Mouse (Mus musculus): ENCODE measurements around the gene Timmdc1. TPM values are rescaled to one million over a fixed set of nuclear protein-coding genes. Genes with fewer than 3 reads are reported as not detected.

Timmdc1 gene
- polyA plus RNA-seq, 1 experiment from 2014 or later = 27.9 TPM

DNA sequence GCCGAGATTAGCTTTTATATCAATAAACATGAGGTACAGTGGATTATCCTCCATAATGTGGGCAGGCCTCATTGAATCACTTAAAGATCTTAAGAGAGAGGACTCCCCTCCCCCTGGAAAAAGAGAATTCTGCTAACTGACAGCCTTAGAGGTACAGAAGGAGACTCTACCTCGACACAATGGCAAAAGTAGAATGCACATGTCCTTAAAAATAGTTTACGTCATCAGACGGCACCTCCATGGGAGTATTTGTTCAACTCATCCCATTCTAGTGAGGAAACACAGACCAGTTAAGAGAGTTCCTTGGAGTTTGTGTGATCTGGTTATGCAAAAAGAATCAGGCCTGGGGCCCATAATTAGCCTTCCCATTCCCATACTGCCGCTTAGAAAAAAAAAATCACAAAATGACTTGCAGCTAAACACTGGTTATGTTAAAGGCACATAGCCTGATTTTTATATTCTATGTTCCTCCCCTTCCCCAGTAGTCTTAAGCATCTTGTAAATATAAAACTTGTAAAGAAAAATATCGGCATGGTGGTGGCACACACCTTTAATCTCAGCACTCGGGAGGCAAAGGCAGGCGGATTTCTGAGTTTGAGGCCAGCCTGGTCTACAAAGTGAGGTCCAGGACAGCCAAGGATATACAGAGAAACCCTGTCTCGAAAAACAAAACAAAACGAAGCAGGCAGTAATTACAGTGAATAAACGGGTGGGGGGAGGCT, 67.8 kb downstream of the Timmdc1 start:
- no peak overlapping the region for H3K27ac ChIP-seq

DNA sequence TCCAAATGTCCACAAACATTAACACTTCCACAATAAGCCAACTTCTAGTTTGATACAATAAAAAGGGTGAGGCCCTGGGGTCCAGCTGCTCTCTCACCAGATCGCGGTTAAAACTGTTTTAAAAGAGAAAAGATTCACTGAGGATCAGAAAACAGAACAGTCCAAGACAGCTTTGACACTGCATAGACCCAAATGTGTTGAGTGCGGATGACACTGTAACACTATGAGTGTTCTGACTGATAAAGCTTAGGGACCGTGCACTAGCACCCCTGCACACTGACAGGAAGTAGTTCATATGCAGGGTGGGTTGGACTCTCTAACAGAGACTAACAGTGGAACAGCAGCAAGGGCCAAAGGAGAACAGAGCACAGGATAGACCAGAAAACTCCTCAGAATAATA, 68.5 kb downstream of the Timmdc1 start:
- Histone ChIP-seq H3K9ac (ENCODE audit: low read depth, low read length) (no peak overlapping the region), H3K27ac (no peak overlapping the region), H3K4me2 (ENCODE audit: low read length) (no peak overlapping the region), H3K4me3 (replicated peaks; ENCODE audit: low read depth, low read length) (no peak overlapping the region), H3K4me1 (replicated peaks; ENCODE audit: insufficient read depth, low read length) (0 out of 2 replicates have a peak, but pooled peaks cover 4% of the 10 kb centered on the region), H3K9me3 (replicated peaks; ENCODE audit: low read length) (no peaks in the 10 kb centered on the region), H3K36me3 (ENCODE audit: insufficient read depth, low read length) (no peaks in the 10 kb centered on the region), H3K27me3 (ENCODE audit: insufficient read depth, low read length) (no peaks in the 10 kb centered on the region)
- no peak for TF ChIP-seq CTCF (IDR thresholded peaks at IDR 0.05; ENCODE audit: low read depth)
- ATAC-seq (replicated peaks; ENCODE audit: low FRiP score, low read depth) (no peak), DNase-seq (ENCODE audit: low spot score) (no peak)
- 92% methylated on average over 4 of the region's 4 CpGs for WGBS

More for the DNA sequence above, 67.8 kb downstream of the Timmdc1 start:
- ATAC-seq (replicated peaks; ENCODE audit: low FRiP score, low read depth) = no peak
- 71% methylated on average over 11 of the region's 11 CpGs for WGBS
- no peak overlapping the region for H3K4me2 ChIP-seq (ENCODE audit: low read length)
- no peaks in the 10 kb centered on the region for H3K9me3 ChIP-seq (replicated peaks; ENCODE audit: low read length)
- H3K27me3 ChIP-seq (ENCODE audit: insufficient read depth, low read length) = no peaks in the 10 kb centered on the region
- H3K9ac ChIP-seq (ENCODE audit: low read depth, low read length) = no peak overlapping the region
- DNase-seq (ENCODE audit: low spot score) = no peak
- 0 out of 2 replicates have a peak, but pooled peaks cover 4% of the 10 kb centered on the region for H3K4me1 ChIP-seq (replicated peaks; ENCODE audit: insufficient read depth, low read length)
- H3K4me3 ChIP-seq (replicated peaks; ENCODE audit: low read depth, low read length) = no peak overlapping the region
- no peak for TF ChIP-seq CTCF (IDR thresholded peaks at IDR 0.05; ENCODE audit: low read depth)
- H3K36me3 ChIP-seq (ENCODE audit: insufficient read depth, low read length) = no peaks in the 10 kb centered on the region

DNA sequence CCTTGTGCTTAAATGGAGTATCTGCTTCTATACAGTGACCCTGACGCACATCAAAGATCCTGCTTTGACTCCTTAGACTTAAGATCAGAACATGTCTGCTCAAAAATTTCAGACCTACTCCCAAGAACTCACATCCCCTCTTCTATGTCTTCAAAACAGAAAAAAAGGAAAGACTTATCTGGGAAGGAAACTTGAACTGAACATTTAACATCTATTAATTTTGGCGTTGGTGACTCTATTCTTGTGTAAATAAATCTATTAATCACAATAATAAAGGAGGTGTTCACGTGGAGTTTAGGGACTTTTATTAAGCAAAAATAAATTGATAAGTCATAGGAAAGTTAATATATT, 69.3 kb downstream of the Timmdc1 start:
- no peaks in the 10 kb centered on the region for H3K27me3 ChIP-seq (ENCODE audit: insufficient read depth, low read length)
- ATAC-seq (replicated peaks; ENCODE audit: low FRiP score, low read depth) = no peak
- 0 out of 2 replicates have a peak, but pooled peaks cover under 1% of the 10 kb centered on the region for H3K36me3 ChIP-seq (ENCODE audit: insufficient read depth, low read length)
- peak overlapping the region; percentile 89 for H3K9ac ChIP-seq (ENCODE audit: low read depth, low read length)
- no peak for DNase-seq (ENCODE audit: low spot score)
- peak overlapping the region; percentile 90 for H3K4me2 ChIP-seq (ENCODE audit: low read length)
- H3K4me1 ChIP-seq (replicated peaks; ENCODE audit: insufficient read depth, low read length) = 0 out of 2 replicates have a peak, but pooled peaks cover 4% of the 10 kb centered on the region
- H3K4me3 ChIP-seq (replicated peaks; ENCODE audit: low read depth, low read length) = peak overlapping the region; percentile 63
- TF ChIP-seq CTCF (IDR thresholded peaks at IDR 0.05; ENCODE audit: low read depth) = no peak
- WGBS = 20% methylated on average over 3 of the region's 3 CpGs
- no peaks in the 10 kb centered on the region for H3K9me3 ChIP-seq (replicated peaks; ENCODE audit: low read length)
- H3K27ac ChIP-seq = peak overlapping the region; percentile 97

DNA sequence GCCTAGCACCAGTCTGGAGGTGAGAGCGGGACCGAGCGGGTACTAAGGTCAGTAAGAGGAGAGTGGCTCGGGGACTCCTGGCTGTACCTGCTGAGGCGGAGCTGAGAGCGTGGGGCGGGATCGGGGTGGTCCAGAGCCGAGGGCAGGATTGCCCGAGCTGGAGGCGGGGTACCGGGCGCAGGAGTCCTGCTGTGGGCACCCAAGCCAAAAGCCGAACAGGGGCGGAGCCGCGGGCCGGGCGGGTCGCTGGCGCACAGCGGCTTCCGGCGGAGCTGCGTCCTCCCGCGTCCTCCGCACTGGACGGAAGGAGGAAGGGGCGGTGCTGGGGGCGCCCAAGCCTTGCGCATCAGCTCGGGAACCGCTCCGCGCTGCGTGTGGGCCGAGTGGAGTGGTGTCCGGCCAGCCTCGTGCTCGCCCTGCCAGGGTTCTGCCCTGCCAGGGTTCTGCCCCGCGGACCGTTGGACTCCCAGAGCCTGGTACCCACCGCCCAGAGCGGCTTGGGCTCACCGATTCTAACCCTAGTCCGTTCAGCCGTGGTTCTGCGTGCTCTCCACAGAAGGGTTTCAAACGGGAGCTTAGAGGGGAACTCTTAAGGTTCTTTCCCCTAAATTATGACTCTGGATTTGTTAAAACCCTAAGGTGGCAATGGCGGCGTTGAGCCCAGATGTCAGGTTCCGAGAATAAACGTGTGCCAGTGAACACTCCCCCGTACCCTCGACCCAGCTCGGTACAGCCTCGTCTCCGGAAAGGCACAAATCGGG, 69.8 kb downstream of the Timmdc1 start, which contains the start of gene Adprh:
Gene Adprh (minus strand): TSS at position 262 of the 761 bp plus-strand sequence.
- Histone ChIP-seq H3K36me3 (ENCODE audit: insufficient read depth, low read length) (0 out of 2 replicates have a peak, but pooled peaks cover 5% of the 10 kb centered on the region), H3K9ac (ENCODE audit: low read depth, low read length) (peak within 1 kb of the TSS; percentile 89), H3K9me3 (replicated peaks; ENCODE audit: low read length) (no peaks in the 10 kb centered on the region), H3K27me3 (ENCODE audit: insufficient read depth, low read length) (no peaks in the 10 kb centered on the region), H3K27ac (peak within 1 kb of the TSS; percentile 97), H3K4me3 (replicated peaks; ENCODE audit: low read depth, low read length) (peak within 1 kb of the TSS; percentile 63), H3K4me2 (ENCODE audit: low read length) (peak within 1 kb of the TSS; percentile 90), H3K4me1 (replicated peaks; ENCODE audit: insufficient read depth, low read length) (0 out of 2 replicates have a peak, but pooled peaks cover 4% of the 10 kb centered on the region)
- ATAC-seq (replicated peaks; ENCODE audit: low FRiP score, low read depth) (peak; percentile 97), DNase-seq (ENCODE audit: low spot score) (peak; percentile 95)
- TF ChIP-seq CTCF (IDR thresholded peaks at IDR 0.05; ENCODE audit: low read depth) = no peak; the same call in 1 of the 2 replicates
- under 1% methylated on average over 52 of the region's 61 CpGs for WGBS

DNA sequence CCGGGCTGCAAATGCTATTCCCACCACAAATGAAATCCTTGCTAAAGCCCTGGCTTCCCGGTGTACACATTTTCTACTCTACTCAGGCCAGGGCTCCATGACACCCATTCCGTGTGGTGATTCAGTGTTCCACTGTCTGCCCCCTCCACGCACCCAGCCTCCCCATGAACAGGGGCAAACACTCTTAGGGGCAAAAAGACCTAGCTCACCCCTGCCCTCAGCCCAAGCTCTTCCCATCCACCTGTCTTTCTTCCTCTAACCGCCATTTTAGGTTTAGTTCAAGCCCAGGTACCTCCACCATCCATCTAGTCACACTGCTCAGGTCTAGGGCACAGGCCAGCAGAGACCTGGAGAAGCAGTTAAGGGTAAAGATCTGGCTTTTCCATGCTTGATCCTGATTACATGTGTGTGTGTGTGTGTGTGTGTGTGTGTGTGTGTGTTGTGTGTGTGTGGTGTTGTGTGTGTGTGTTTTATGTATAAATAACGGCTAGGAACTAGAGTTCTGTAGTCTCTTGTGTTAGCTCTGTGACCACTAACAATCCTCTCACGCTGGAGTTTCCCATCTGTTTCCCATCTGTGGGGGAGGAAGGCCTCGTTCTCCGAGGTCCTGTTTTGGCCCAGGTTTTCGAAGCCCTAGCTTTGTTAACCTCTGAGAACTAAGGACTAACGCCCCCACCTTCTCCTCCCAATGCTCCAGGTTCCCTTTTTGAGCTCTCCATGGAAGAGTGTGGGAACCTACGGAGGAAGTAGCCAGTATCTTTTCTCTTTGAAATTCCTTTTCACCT, 70.8 kb downstream of the Timmdc1 start:
- peak overlapping the region; percentile 89 for H3K9ac ChIP-seq (ENCODE audit: low read depth, low read length)
- H3K9me3 ChIP-seq (replicated peaks; ENCODE audit: low read length) = no peaks in the 10 kb centered on the region
- H3K4me2 ChIP-seq (ENCODE audit: low read length) = peak overlapping the region; percentile 90
- no peaks in the 10 kb centered on the region for H3K27me3 ChIP-seq (ENCODE audit: insufficient read depth, low read length)
- 0 out of 2 replicates have a peak, but pooled peaks cover 4% of the 10 kb centered on the region for H3K4me1 ChIP-seq (replicated peaks; ENCODE audit: insufficient read depth, low read length)
- H3K27ac ChIP-seq = peak overlapping the region; percentile 97
- ATAC-seq (replicated peaks; ENCODE audit: low FRiP score, low read depth) (no peak), DNase-seq (ENCODE audit: low spot score) (peak; percentile 60)
- H3K36me3 ChIP-seq (ENCODE audit: insufficient read depth, low read length) = peaks cover 15% of the 10 kb centered on the region
- H3K4me3 ChIP-seq (replicated peaks; ENCODE audit: low read depth, low read length) = peak overlapping the region; percentile 63
- 40% methylated on average over 12 of the region's 12 CpGs for WGBS
- no peak for TF ChIP-seq CTCF (IDR thresholded peaks at IDR 0.05; ENCODE audit: low read depth)

DNA sequence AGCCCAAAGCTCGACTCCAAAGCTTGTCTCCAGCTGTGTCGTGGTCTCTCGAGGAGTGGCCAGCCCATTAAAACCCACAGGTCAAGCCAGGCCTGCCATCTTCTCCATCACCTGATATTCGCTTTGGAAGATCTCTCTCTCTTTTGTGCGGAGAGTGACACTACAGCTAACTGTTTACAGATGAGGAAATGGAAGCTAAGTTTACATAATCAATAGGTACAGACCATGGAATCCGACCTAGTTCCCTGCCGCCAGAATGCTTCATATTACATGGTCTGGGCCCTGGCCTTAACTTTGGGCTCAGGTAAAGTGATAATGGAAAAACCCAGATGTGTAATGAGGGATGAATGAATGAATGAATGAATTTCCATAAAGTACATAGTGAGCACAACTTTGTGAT, 71.8 kb downstream of the Timmdc1 start:
- H3K4me3 ChIP-seq (replicated peaks; ENCODE audit: low read depth, low read length) = no peak overlapping the region

More for the DNA sequence above, 71.8 kb downstream of the Timmdc1 start:
- Histone ChIP-seq H3K9ac (ENCODE audit: low read depth, low read length) (no peak overlapping the region), H3K9me3 (replicated peaks; ENCODE audit: low read length) (no peaks in the 10 kb centered on the region), H3K27ac (no peak overlapping the region), H3K4me2 (ENCODE audit: low read length) (no peak overlapping the region), H3K4me1 (replicated peaks; ENCODE audit: insufficient read depth, low read length) (0 out of 2 replicates have a peak, but pooled peaks cover 4% of the 10 kb centered on the region), H3K27me3 (ENCODE audit: insufficient read depth, low read length) (no peaks in the 10 kb centered on the region), H3K36me3 (ENCODE audit: insufficient read depth, low read length) (peaks cover 21% of the 10 kb centered on the region)
- DNase-seq (ENCODE audit: low spot score) (no peak), ATAC-seq (replicated peaks; ENCODE audit: low FRiP score, low read depth) (no peak)
- WGBS = 93% methylated on average over 7 of the region's 7 CpGs
- no peak for TF ChIP-seq CTCF (IDR thresholded peaks at IDR 0.05; ENCODE audit: low read depth)
